Mouse (Mus musculus): Measurements from ENCODE around the gene Fat4.

GRCm38 (mm10) chr3:38892791-38893224 lies 6.1 kb downstream of the Fat4 start:
- TF ChIP-seq CTCF (IDR thresholded peaks at IDR 0.05; ENCODE audit: low read depth) (no peak), EP300 (IDR thresholded peaks at IDR 0.05; ENCODE audit: low read depth) (no peak)
